Mouse (Mus musculus) retina, postnatal 1 day (tissue): ENCODE measurements at regions not wholly inside any gene's neighbourhood (a gene's known extent, or its start where the extent isn't known, plus 50 kb on each side); places are given as distances from the start of the nearest gene placed in this dataset.

Experiments used
- DNase-seq: peaks from one replicate; pipeline ENCODE4 v3.0.0-alpha.2; 2012

GRCm38 (mm10) chr10:16438414-16438813 is 1284.6 kb upstream of the Cited2 start:
- no peak for DNase-seq

GRCm38 (mm10) chr10:16440932-16441640 is 1281.9 kb upstream of the Cited2 start:
- no peak for DNase-seq

- no peak for DNase-seq
Observed at GRCm38 (mm10) chr10:16441661-16442072, 1281.4 kb upstream of the Cited2 start.

GRCm38 (mm10) chr10:16443901-16444300 is 1279.1 kb upstream of the Cited2 start:
- no peak for DNase-seq

DNA sequence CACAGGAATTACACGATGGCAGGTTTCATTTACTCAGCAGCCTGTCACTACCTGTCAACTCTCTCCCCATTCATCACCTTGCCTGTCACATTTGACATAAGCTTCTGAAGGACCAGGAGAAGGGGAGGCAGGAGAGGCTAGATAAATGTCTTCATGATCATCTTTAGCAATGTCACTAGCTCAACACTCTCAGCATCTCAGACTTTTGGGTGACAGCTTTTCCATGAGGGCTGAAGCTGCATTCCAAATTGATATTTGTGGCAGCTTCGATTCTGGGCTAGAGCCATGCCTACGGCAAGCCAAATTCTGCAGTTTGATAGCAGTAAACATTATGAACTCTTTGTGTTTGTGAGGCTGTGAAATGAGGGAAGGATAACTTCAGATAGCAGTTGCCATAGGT is 1255.1 kb upstream of the Cited2 start:
- peak; percentile 8 for DNase-seq

DNA sequence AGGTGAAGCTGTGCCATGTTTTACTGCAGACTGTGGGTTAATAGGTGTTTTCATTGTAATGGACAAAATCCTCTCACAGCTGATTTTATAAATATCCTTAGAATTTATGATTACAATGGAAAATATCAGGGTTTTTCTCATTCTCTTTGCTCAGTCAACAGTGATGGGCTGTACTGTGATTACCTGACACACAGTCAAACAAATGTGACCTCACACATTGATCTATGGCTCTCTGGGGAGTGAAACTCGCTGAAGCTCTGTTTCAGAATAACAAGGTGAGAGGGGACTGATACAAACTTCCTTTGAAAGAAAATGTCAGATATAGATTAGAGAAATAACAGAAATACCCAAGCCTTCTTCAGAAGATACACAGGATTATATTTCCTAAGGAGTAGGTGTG is 1253.3 kb upstream of the Cited2 start:
- DNase-seq = no peak

GRCm38 (mm10) chr10:16473952-16474521 is 1249.0 kb upstream of the Cited2 start:
- DNase-seq = no peak

DNA sequence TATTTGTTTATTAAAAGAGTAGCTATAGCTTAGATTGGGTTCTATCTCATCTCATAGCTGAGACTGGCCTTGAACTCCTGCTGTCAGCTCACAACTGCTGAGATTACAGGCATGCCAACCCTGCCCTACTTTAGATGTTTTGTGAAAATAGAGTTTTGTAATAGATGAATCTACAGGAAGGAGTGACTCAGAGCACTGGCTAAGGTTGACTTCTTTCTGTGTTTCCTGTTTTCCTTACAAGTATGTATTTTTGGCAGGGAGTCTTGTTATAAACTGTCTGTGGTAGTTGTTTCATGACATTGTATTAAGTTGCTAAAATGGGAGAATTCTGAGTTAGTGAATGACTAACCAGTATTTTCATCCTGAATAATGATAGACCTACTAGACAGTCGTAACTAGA is 1224.4 kb upstream of the Cited2 start:
- no peak for DNase-seq

DNA sequence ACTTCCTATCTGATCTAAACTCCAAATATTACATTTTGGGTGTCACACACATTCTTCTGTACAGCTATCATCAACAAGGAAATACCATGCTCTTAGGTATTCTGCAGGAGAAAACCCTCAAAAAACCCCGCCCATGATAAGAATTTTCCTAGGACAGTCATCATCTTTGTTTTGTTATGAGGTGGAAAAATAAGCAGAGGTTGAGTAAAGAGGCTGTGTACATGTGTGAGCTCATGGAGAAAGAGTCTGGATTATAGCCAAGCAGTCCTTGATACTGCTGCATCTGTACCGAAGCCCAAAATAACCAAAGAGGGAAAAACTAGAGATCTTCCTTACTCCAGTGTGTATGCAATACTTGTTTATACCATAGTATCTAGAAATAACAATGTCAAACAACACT is 1215.3 kb upstream of the Cited2 start:
- DNase-seq = no peak

DNA sequence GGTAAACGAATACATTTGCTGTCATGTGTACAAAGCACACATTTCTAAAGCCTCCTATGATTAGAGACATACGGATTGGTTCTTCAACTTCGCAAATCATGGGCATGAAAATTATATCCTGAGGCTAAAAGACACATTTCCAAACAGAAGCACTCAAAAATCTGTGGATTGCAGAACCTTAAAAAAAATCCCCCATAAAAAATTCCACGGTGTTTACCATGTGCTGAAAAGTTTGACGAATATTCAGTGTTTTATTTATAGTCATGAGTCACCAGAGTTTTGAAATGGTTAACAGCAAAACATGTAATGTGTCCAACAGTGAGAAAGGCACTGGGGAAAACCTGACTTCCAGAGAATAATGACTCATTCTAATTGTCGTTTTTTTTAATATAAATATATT is 1214.9 kb upstream of the Cited2 start:
- DNase-seq = no peak

GRCm38 (mm10) chr10:16514656-16515055 is 1208.4 kb upstream of the Cited2 start:
- DNase-seq = no peak

DNA sequence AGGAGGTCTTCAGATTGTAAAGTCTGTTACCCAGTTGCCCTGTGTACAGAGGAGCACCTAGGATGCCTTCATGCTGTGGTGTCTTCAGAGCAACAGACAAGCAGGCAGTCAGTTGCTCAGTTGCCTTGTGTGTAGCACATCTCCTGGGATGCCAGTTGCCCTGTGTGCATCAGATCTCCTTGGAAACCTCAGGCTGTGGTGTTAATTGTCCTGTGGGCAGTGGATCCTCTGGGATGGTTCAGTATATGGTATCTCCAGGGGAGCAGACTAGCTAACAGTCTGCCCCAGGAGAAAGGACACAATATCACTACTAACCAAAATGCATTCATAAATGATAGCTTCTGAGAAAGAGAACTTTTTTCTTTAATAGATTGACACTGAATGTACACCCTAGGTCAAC is 1201.1 kb upstream of the Cited2 start:
- no peak for DNase-seq

DNA sequence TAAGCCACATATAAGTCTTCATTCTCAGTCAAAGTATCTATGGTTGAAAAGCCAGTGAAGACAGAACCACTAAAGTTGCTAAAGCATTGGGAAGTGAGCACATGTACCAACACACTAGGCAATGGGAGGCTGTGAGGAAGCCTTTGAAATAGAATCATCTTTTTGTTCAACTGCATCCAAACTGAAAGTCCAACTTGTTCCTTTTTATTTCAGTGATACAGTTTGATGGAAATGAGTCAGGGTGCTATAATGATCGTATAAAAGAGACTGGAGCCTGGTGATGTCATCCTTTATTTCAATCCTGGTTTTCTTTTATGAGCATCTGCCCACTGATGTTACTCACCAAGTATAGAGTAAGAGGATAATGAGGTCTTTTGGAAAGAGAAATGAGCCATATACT is 1198.9 kb upstream of the Cited2 start:
- no peak for DNase-seq

- DNase-seq = no peak
Observed at GRCm38 (mm10) chr10:16527693-16528092, 1195.3 kb upstream of the Cited2 start.

DNA sequence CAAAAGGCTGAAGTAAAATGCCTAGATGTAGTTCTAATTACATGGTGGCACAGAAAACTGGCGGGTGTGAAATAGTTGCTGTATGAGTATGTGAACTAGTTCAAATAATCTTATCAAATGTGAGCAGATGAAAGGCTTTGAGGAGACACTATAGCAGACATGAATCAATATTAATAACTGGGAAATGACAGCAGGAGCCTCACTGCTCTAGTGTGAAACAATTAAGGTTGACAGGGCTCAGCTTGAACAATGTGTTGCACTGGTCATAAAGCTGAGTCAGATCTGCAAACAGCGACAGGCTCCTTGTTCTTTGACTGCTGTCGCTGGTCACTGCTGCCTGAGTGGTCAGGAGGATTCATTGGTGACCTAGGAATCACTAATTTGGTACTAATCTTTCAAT is 1185.4 kb upstream of the Cited2 start:
- peak; percentile 34 for DNase-seq

DNA sequence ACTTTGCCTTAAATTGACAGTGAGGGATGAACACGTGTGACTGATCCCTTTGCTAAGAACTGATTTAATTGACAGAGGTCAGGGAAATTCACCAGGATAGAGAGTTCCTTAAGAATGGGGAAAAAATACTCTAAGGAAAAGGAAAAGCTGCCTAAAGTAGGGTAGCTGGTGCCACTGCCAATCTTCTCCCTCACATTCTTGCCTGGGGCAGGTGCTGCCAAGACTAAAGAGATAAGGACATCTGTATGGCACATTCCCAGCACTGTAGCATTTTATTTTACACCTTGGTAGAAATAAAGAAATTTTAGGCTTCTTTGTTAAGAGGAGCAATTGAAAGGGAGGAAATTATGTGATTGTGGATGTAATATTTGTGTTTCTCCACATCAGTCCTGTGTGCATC is 1184.6 kb upstream of the Cited2 start:
- peak; percentile 9 for DNase-seq

GRCm38 (mm10) chr10:16545445-16545844 is 1177.6 kb upstream of the Cited2 start:
- DNase-seq = no peak

GRCm38 (mm10) chr10:16552861-16553635 is 1170.0 kb upstream of the Cited2 start:
- DNase-seq = no peak

GRCm38 (mm10) chr10:16574568-16574967 is 1148.5 kb upstream of the Cited2 start:
- no peak for DNase-seq

GRCm38 (mm10) chr10:16578554-16579078 is 1144.4 kb upstream of the Cited2 start:
- DNase-seq = no peak

DNA sequence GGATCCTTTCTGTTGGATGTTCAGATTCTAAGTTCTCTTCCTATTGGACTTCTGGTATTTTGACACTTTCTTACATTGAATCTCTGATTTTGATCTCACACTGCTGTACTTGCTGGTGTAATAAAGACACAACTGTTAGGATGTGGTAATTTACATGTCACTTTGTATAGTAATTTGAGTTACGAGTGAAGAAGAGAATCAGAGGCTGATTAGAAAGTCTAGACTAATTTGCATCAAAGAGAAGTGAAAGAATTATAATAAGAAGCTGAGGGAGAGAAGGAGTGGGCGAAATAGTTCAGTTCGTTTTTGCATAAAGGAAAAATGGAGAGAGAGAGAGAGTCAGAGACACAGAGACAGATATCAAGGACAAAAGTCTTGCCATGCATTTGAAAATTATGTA is 1142.8 kb upstream of the Cited2 start:
- no peak for DNase-seq

DNA sequence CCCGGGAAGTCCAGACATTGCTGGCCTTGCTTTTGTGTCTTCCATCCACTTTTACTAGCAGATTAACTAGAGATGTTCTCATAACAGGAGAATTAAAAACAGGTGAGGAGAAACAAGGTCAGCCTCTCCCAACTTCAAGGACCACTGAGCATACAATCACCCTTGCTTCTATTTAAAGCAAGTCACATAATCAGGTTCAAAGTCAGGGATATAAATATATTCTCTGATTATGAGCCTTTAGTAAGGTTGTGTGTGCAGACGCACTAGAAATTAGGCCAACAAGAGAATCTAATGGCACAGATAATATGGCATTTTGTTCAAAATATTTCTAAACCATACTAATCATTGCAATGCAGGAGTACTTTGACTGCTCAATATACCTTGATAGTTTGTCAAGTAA is 1134.2 kb upstream of the Cited2 start:
- DNase-seq = no peak

DNA sequence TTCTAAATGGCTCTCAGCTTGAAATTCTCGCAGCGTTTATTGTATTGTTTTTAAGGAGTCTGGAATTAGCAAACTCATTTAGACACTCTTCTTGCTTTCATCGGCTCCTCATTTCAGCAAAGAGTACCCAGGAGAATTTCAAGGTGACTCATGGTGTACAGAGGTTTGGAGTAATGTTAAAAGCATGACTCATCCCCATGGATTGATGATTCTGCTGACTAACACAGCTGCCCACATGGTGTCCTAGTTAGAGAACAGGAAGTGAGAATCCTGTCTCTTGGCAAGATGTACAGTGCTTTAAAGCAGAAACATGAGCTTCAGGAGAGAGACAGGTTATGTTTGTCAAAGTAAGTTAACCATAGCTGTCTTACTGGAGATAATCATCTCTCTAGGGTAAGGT is 1133.6 kb upstream of the Cited2 start:
- peak; percentile 7 for DNase-seq

DNA sequence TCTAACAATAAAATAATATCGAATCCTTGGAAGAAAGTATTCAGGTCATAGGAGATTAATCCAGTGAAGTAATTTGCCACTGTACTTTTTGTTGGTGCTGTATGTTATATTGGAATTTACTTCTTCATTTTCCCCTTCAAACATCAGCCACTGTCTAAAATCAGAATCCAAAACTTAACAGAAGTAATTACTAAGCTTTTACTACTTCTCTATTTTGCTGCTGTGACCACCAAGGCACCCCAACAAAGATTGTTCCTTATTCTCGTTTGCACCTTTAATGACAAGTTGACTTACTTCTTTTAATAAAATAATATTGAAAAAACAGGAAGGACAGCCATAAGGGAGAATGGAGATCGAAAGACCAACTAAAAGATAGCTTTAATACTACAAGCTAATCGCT is 1130.1 kb upstream of the Cited2 start:
- DNase-seq = no peak
